Mouse (Mus musculus): ENCODE results near the gene Grm4. TPM values are rescaled to one million over a fixed set of nuclear protein-coding genes. Genes with fewer than 3 reads are reported as not detected.

The Grm4 gene
- polyA plus RNA-seq, 1 experiment: not detected

DNA sequence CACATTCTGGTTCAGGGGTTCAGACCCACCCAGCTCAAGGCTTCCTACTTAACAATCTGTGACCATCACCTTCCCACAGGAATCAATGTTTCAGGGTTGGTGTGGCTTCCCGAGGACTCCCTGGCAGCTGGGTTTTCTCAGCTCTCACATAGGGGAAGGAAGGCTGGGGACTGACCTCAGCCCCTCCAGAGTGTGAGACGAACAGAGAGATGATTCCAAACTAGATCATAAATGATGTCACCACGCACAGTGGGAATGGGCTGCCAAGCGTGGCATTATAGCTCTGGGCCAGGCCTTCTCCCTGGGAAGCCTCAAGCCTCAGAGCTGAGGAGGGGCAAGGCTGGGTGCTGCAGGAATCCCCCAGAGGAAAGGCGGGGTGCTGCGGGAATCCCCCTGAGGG lies 96.8 kb downstream of the Grm4 start:
- Histone ChIP-seq H3K4me3 (ENCODE audit: insufficient read depth, low read length) (no peak overlapping the region), H3K4me1 (ENCODE audit: control insufficient read depth, insufficient read depth, low read length) (no peaks in the 10 kb centered on the region), H3K27ac (ENCODE audit: insufficient read depth, low read length) (no peak overlapping the region)
- TF ChIP-seq CTCF (IDR thresholded peaks at IDR 0.05; ENCODE audit: borderline replicate concordance, insufficient read depth, low read length) (no peak), POLR2A (IDR thresholded peaks at IDR 0.05; ENCODE audit: low read depth, low read length) (no peak)

DNA sequence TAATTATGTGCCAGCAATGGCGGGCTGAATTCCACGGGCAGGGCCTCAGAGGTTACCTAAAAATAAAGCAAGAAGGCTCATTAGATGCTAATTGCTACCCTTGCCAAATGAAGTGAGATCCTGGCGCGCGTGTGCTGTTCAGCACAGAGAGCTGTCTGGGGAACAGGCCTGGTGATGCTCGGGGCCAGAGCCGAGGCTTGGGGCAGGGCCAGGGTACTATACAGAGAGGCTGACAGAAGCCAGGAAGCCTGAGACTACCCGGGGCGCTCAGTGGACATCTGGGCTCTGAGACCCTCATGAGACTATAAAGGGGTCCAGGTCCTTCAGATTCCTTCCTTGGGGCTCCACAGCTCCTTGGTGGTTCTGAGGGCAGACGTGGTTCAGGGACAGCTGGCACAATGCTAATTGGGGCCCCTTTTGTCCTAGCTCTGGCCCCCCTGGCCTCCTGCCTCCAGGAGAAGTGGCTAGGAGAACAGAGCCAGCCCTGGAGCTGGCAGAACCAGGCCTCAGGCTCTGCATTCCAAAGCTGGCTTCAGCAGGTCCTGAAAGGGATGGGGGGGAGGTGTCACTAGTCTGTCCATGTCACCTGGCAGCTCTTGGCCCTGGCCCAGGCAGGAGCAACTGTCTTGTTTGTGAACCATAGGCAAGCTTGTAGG lies 98.3 kb downstream of the Grm4 start:
- Histone ChIP-seq H3K4me3 (ENCODE audit: insufficient read depth, low read length) (no peak overlapping the region), H3K4me1 (ENCODE audit: control insufficient read depth, insufficient read depth, low read length) (no peaks in the 10 kb centered on the region), H3K27ac (ENCODE audit: insufficient read depth, low read length) (no peak overlapping the region)
- TF ChIP-seq CTCF (IDR thresholded peaks at IDR 0.05; ENCODE audit: borderline replicate concordance, insufficient read depth, low read length): no peak
- TF ChIP-seq POLR2A (IDR thresholded peaks at IDR 0.05; ENCODE audit: low read depth, low read length): no peak

DNA sequence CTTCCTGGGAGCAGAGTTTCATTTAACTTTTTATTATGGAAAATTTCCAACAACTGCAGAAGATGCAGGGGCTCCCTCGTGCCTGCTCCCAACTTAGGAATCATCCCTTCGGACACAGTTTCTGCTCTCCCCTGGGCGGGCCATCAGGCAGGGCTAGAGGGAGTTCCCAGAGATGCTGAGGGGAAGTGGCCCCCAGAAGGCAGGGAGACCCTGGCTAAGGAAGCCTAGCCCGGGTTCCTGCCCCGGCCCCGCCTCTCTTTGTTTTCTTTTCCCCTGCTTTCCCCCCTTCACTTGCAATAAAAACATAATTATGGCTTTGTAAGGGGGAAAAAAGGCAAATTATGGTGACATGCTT lies 98.9 kb downstream of the Grm4 start:
- no peak for TF ChIP-seq POLR2A (IDR thresholded peaks at IDR 0.05; ENCODE audit: low read depth, low read length)
- no peak for TF ChIP-seq CTCF (IDR thresholded peaks at IDR 0.05; ENCODE audit: borderline replicate concordance, insufficient read depth, low read length)
- Histone ChIP-seq H3K27ac (ENCODE audit: insufficient read depth, low read length) (no peak overlapping the region), H3K4me3 (ENCODE audit: insufficient read depth, low read length) (no peak overlapping the region), H3K4me1 (ENCODE audit: control insufficient read depth, insufficient read depth, low read length) (no peaks in the 10 kb centered on the region)

DNA sequence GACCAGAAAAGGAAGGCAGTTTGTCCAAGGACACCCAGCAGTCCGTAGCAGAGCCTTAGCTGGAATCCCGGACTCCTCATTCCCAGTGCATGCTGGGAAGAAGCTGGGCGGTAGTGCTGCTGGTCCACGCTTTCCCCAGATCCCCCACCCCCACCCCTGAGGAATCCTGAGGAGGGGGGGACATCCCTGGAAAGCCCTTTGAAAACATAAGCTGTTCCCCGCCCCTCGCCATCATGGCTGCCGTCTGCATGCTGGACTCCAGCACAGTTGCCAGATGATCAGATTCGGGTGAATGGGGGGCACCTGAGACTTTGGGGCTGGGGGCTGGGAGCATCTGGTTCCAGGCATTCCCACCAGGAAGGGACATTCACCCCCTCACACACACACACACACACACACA lies 99.4 kb downstream of the Grm4 start:
- Histone ChIP-seq H3K27ac (ENCODE audit: insufficient read depth, low read length) (no peak overlapping the region), H3K4me1 (ENCODE audit: control insufficient read depth, insufficient read depth, low read length) (no peaks in the 10 kb centered on the region), H3K4me3 (ENCODE audit: insufficient read depth, low read length) (no peak overlapping the region)
- TF ChIP-seq POLR2A (IDR thresholded peaks at IDR 0.05; ENCODE audit: low read depth, low read length) (no peak), CTCF (IDR thresholded peaks at IDR 0.05; ENCODE audit: borderline replicate concordance, insufficient read depth, low read length) (no peak)

DNA sequence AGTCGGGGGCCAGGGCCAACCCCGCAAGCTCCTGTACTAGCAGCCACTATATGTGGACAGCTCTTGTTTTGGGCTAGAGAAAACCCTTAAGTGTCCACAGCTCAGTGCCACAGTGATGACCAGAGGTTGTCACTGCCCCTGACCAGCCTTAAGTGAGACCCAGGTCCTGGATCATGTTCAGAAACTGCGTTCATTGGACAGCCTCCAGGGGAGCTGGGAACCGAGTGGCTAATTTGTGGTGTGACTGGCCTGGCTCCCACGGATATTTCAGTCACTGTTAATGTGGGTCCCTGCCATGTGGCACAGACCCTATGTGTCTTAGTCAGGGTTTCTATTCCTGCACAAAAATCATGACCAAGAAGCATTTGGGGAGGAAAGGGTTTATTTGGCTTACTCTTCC lies 112.2 kb downstream of the Grm4 start:
- Histone ChIP-seq H3K27ac (ENCODE audit: insufficient read depth, low read length) (no peak overlapping the region), H3K4me3 (ENCODE audit: insufficient read depth, low read length) (no peak overlapping the region), H3K4me1 (ENCODE audit: control insufficient read depth, insufficient read depth, low read length) (no peaks in the 10 kb centered on the region)
- no peak for TF ChIP-seq POLR2A (IDR thresholded peaks at IDR 0.05; ENCODE audit: low read depth, low read length)
- no peak for TF ChIP-seq CTCF (IDR thresholded peaks at IDR 0.05; ENCODE audit: borderline replicate concordance, insufficient read depth, low read length)

DNA sequence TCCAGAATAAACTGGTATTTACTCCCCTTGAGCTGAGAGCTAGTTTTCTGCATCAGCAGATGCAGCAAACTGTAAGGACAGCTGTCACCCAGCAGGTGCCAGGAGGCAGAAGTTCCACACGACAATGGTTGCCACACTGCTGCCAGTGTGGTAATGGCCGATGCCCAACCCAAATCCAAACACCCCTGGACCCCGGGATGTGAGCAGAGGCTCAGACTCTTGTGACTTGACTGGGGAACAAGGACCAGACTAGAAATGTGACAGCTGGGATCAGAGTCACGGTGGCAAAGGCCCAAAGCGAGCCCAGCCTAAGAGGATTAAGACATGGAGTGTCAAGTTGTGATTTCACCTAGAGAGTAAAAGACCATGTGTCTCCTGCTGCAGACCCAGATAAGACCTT lies 112.7 kb downstream of the Grm4 start:
- Histone ChIP-seq H3K4me1 (ENCODE audit: control insufficient read depth, insufficient read depth, low read length) (no peaks in the 10 kb centered on the region), H3K27ac (ENCODE audit: insufficient read depth, low read length) (no peak overlapping the region), H3K4me3 (ENCODE audit: insufficient read depth, low read length) (no peak overlapping the region)
- TF ChIP-seq CTCF (IDR thresholded peaks at IDR 0.05; ENCODE audit: borderline replicate concordance, insufficient read depth, low read length) (no peak), POLR2A (IDR thresholded peaks at IDR 0.05; ENCODE audit: low read depth, low read length) (no peak)

DNA sequence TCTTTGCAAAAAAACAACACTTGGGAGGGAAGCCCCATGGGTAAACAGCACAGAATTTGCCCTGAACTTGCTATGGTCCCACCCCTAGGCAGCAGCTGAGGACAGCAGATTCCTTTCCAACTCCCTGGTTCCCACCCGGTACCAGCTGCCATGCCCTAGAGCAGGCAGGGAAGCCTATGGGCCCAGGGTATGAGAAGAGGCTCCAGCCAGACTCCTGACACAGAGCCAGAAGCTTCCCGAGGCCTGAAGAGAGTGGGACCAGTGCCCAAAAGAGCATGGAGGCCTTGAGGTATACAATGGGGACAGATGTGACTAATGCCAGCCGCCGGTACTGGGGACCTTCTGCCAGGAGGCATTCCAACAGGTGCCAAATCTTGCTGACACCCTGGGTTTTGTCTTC lies 114.2 kb downstream of the Grm4 start:
- no peak overlapping the region for H3K27ac ChIP-seq (ENCODE audit: insufficient read depth, low read length)
- no peaks in the 10 kb centered on the region for H3K4me1 ChIP-seq (ENCODE audit: control insufficient read depth, insufficient read depth, low read length)
- H3K4me3 ChIP-seq (ENCODE audit: insufficient read depth, low read length): no peak overlapping the region
- TF ChIP-seq POLR2A (IDR thresholded peaks at IDR 0.05; ENCODE audit: low read depth, low read length): no peak
- no peak for TF ChIP-seq CTCF (IDR thresholded peaks at IDR 0.05; ENCODE audit: borderline replicate concordance, insufficient read depth, low read length)

DNA sequence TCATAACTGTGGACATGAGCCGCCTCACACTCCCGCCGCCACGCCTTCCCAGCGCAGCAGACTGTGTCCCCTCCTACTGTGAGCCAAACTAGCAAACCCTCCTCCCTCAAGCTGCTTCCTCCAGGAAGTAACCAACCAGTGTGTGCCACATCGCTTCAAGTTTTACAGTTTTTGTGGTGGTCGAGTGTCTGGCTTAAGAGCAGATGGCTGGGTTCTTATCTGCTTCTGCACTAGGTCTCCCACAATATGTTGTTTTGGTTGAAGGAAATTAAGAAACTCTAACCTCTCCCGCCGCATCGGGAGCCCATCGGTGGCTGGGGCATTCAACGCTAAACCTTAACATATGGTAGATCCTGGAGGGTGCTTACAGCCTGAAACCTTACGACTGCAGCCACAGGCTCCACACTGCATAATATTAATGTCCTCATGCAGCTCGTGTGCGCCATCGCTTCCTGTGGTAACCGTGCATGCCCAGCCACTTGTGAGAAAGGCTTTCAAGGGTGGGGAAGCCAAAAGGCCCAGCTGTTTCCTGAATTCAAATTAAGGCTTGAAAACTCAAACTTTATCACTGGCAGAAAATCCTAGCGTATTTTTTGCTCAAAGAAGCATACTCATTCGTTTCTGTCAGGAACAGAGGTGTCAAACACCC lies 115.7 kb downstream of the Grm4 start:
- Histone ChIP-seq H3K27ac (ENCODE audit: insufficient read depth, low read length) (no peak overlapping the region), H3K4me1 (ENCODE audit: control insufficient read depth, insufficient read depth, low read length) (no peaks in the 10 kb centered on the region), H3K4me3 (ENCODE audit: insufficient read depth, low read length) (no peak overlapping the region)
- TF ChIP-seq CTCF (IDR thresholded peaks at IDR 0.05; ENCODE audit: borderline replicate concordance, insufficient read depth, low read length): no peak
- TF ChIP-seq POLR2A (IDR thresholded peaks at IDR 0.05; ENCODE audit: low read depth, low read length): no peak

DNA sequence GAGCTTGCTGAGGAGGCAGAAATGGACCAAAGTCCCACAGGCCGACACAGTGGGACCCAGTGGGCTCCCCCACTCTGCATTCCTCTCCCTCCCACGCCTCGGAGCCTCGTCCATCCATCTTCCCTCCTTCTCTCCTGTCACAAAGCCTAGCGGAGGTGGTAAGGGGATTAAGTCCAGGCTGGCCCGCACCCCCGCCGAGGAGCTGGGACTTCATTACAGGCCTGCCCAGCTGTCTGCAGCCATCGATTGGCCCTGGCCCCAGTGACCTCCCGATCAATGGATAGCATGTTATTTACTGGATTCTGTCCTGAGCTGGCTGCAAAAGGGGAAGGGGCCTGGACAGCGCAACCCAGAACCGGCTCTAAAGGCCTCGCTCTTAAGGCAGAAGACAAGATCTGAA lies 120.0 kb downstream of the Grm4 start:
- Histone ChIP-seq H3K4me3 (ENCODE audit: insufficient read depth, low read length) (no peak overlapping the region), H3K27ac (ENCODE audit: insufficient read depth, low read length) (no peak overlapping the region), H3K4me1 (ENCODE audit: control insufficient read depth, insufficient read depth, low read length) (no peaks in the 10 kb centered on the region)
- no peak for TF ChIP-seq CTCF (IDR thresholded peaks at IDR 0.05; ENCODE audit: borderline replicate concordance, insufficient read depth, low read length)
- TF ChIP-seq POLR2A (IDR thresholded peaks at IDR 0.05; ENCODE audit: low read depth, low read length): no peak

DNA sequence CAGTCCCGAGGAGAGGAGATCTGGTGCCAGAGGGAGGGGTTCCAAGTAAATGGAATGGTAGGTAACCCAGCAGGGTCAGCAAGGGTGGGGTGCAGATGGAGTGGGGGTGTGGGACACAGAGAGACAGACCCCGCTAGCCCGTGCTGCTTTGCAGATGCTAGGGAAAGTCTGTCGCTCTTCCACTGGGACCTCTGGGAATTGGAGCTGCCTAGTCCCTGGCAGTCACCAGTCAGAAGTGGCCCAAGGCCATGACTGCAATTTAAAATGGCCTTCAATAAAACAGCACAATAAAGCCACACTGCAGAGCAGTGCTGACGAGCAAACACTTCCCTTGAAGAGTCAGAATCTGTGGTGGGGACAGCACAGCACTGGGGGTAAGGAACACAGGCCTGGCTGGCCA lies 127.3 kb downstream of the Grm4 start:
- Histone ChIP-seq H3K4me1 (ENCODE audit: control insufficient read depth, insufficient read depth, low read length) (no peaks in the 10 kb centered on the region), H3K4me3 (ENCODE audit: insufficient read depth, low read length) (no peak overlapping the region), H3K27ac (ENCODE audit: insufficient read depth, low read length) (no peak overlapping the region)
- no peak for TF ChIP-seq POLR2A (IDR thresholded peaks at IDR 0.05; ENCODE audit: low read depth, low read length)
- TF ChIP-seq CTCF (IDR thresholded peaks at IDR 0.05; ENCODE audit: borderline replicate concordance, insufficient read depth, low read length): no peak
